Mouse (Mus musculus) liver, embryonic 14.5 days (tissue): Measurements from ENCODE around the gene Lyrm4. TPM values are rescaled to one million over a fixed set of nuclear protein-coding genes. Genes with fewer than 3 reads are reported as not detected.

Experiments
- ATAC-seq: fragments of 200-750 bp; cut with Nextera tagmentation; 2 replicates; pipeline ENCODE4 v1.8.0; 2017; ENCODE audit warnings: moderate number of reproducible peaks, mild to moderate bottlenecking, moderate library complexity; ENCODE audit not compliant: insufficient read depth
- DNase-seq, 3 experiments: peaks; one replicate each; pipeline ENCODE4 v3.0.0-alpha.2; 2012 to 2013; ENCODE audit warnings: low read depth in 3 of 3, low spot score in 3 of 3
- H3K27ac ChIP-seq: fragments of 300-500 bp; sonication (generic); 2 replicates; pipeline ENCODE4 v1.5.1; 2014; ENCODE audit warnings: moderate library complexity, mild to moderate bottlenecking, control low read depth, inconsistent platforms
- H3K27me3 ChIP-seq: fragments of 300-500 bp; sonication (generic); 2 replicates; pipeline ENCODE4 v1.6.1; 2014; ENCODE audit warnings: mild to moderate bottlenecking, low read length, moderate library complexity; ENCODE audit not compliant: control insufficient read depth, insufficient read depth
- H3K36me3 ChIP-seq: fragments of 300-500 bp; sonication (generic); replicated peaks from 2 replicates; pipeline ENCODE4 v1.6.1; 2014; ENCODE audit warnings: low read depth; ENCODE audit not compliant: control insufficient read depth, insufficient read depth
- H3K4me1 ChIP-seq, 2 experiments: fragments of 200-500 bp in 1 of 2; fragments of 300-500 bp in 1 of 2; sonication (generic) in 1 of 2; replicated peaks; 2 replicates each; pipeline ENCODE4 v1.6.1; 2012 to 2014; ENCODE audit warnings: antibody characterized with exemption in 1 of 2, inconsistent platforms in 1 of 2, low read length in 1 of 2; ENCODE audit not compliant: control insufficient read depth in 2 of 2, insufficient read depth in 2 of 2
- H3K4me2 ChIP-seq: fragments of 300-500 bp; sonication (generic); 2 replicates; pipeline ENCODE4 v1.6.1; 2014; ENCODE audit warnings: low read depth, mild to moderate bottlenecking, control low read depth, moderate library complexity
- H3K4me3 ChIP-seq, 2 experiments: fragments of 200-500 bp in 1 of 2; fragments of 300-500 bp in 1 of 2; sonication (generic) in 1 of 2; 2 replicates each; pipeline ENCODE4 v1.5.1; 2012 to 2014; ENCODE audit warnings: low read depth in 2 of 2, low read length in 2 of 2, mild to moderate bottlenecking in 2 of 2, control low read depth in 1 of 2, inconsistent platforms in 1 of 2, moderate library complexity in 1 of 2; ENCODE audit not compliant: insufficient read depth in 1 of 2
- H3K9ac ChIP-seq: fragments of 300-500 bp; sonication (generic); replicated peaks from 2 replicates; pipeline ENCODE4 v1.6.1; 2014; ENCODE audit warnings: mild to moderate bottlenecking, control low read depth, moderate library complexity
- H3K9me3 ChIP-seq: fragments of 300-500 bp; sonication (generic); 2 replicates; pipeline ENCODE4 v1.6.1; 2016; ENCODE audit warnings: low read length, mixed read lengths; ENCODE audit not compliant: control insufficient read depth
- CTCF ChIP-seq: IDR thresholded peaks from 2 replicates; pipeline ENCODE4 v1.5.1; 2016; ENCODE audit warnings: antibody characterized with exemption, low read depth, control low read depth
- EP300 ChIP-seq: IDR thresholded peaks from 2 replicates; pipeline ENCODE4 v1.6.1; 2016; ENCODE audit warnings: antibody characterized with exemption, low read depth
- WGBS: fragments of 180-500 bp; shearing (Covaris S2); extraction: QIAGEN DNeasy Blood & Tissue Kit; methylation state at CpG from one replicate; pipeline ENCODE4 v1.1.7; 2014; ENCODE audit not compliant: insufficient replicate concordance; 5-methylcytosine and 5-hydroxymethylcytosine counted together
- polyA plus RNA-seq, 2 experiments: library from polyadenylated mRNA; depleted of rRNA in 1 of 2; stranded (reverse) in 1 of 2; unstranded in 1 of 2; fragments of >200 nt; fragmentation: Nextera tagmentation in 1 of 2; extraction: Ambion mirVana in 1 of 2; gene quantifications; 2 replicates each; pipeline versions ENCODE4 v1.2.1 to v1.2.3; 2012 to 2014

The Lyrm4 gene
- polyA plus RNA-seq, 2 experiments = 6.8 to 28.8 TPM

DNA sequence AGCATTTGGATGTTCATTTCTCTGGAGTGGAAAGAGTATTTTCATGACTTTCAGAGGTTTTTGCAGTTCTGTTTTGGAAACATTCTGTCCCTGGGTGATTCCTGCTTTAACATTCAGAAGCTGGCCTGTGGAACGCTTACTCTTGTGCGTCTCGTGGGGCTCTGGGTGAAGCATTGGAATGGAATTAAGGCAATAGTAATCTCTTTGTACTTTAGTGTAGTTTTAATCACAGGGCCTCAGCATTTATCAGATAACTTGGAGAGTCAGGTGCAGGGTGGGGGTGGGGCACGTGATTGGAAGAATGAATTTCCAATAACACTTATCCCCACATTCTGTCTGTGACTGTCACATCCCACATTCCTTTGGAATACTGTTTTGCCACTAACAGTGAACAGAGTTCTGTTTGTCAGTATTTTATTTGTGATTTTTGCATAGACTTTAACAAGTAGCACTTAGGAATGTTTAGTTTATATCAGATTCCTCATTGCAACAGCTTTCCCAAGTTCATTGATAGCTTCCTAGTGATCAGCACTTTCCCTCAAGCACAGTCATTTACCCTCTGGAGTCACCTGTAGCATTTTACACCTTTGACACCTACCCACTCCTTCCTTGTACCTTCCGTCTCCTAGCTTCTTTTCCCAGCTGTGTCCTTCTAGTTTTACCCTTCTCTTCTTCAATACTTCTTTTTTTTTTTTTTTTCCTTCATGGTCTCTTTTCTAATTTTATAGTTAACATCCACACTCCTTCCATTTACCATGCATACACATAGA, 23.1 kb upstream of the Lyrm4 start:
- no peaks in the 10 kb centered on the region for H3K27me3 ChIP-seq
- no peaks in the 10 kb centered on the region for H3K9me3 ChIP-seq
- no peak overlapping the region for H3K27ac ChIP-seq
- no peak for ATAC-seq
- no peak overlapping the region for H3K9ac ChIP-seq
- DNase-seq = no peak
- H3K36me3 ChIP-seq = no peaks in the 10 kb centered on the region
- no peak overlapping the region for H3K4me2 ChIP-seq
- H3K4me1 ChIP-seq = no peaks in the 10 kb centered on the region; a peak in 1 of 4 replicates
- WGBS = 71% methylated on average over 5 of the region's 5 CpGs
- no peak for TF ChIP-seq EP300
- no peak for TF ChIP-seq CTCF
- no peak overlapping the region for H3K4me3 ChIP-seq

- H3K4me2 ChIP-seq = no peak overlapping the region
- H3K4me1 ChIP-seq = no peaks in the 10 kb centered on the region; a peak in 1 of 4 replicates
- TF ChIP-seq EP300 (no peak), CTCF (no peak)
- H3K4me3 ChIP-seq = no peak overlapping the region
- no peak overlapping the region for H3K9ac ChIP-seq
- no peaks in the 10 kb centered on the region for H3K27me3 ChIP-seq
- DNase-seq (no peak), ATAC-seq (no peak)
- no peak overlapping the region for H3K27ac ChIP-seq
- H3K9me3 ChIP-seq = no peaks in the 10 kb centered on the region
- 82% methylated on average over 5 of the region's 5 CpGs for WGBS
- H3K36me3 ChIP-seq = no peaks in the 10 kb centered on the region
Measured at GRCm38 (mm10) chr13:36139703-36140102, 22.4 kb upstream of the Lyrm4 start.

DNA sequence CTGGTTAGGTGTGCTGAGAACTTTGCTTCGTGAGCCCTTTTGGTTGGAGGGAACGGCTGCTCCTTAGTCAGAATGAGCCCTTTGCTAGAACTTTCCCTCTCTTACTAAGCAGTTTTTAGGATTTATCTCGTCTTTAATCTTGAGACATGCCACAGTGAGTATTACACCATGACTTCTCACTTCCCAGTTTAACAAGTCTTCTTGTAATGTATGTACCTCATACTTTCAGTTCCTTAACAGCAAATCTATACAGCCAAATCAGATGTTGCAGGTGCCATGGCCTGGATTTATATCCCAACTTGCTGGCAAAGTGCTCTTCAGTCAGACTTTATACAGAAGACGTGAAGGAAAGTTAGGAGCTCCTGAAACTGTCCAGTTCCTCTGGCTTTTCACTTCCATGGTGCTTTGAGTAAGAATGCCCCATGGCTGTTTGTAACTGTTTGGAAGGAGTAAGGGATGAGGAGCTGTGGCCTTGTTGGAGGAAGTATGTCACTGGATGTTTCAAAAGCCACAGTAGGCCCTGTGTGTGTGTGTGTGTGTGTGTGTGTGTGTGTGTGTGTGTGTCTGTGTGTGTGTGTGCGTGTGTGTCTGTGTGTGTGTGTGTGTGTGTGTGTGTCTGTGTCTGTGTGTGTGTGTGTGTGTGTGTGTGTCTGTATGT, 14.8 kb upstream of the Lyrm4 start:
- 53% methylated on average over 5 of the region's 5 CpGs for WGBS
- no peak overlapping the region for H3K27ac ChIP-seq

GRCm38 (mm10) chr13:36131401-36131800, 14.1 kb upstream of the Lyrm4 start:
- H3K4me1 ChIP-seq = no peaks in the 10 kb centered on the region
- no peak overlapping the region for H3K9ac ChIP-seq
- TF ChIP-seq EP300 (no peak), CTCF (no peak)
- no peaks in the 10 kb centered on the region for H3K9me3 ChIP-seq
- no peak for DNase-seq
- 86% methylated on average over 5 of the region's 5 CpGs for WGBS
- ATAC-seq = no peak
- no peak overlapping the region for H3K27ac ChIP-seq
- H3K4me2 ChIP-seq = no peak overlapping the region
- no peaks in the 10 kb centered on the region for H3K27me3 ChIP-seq
- no peaks in the 10 kb centered on the region for H3K36me3 ChIP-seq
- no peak overlapping the region for H3K4me3 ChIP-seq

More for the DNA sequence above, 14.8 kb upstream of the Lyrm4 start:
- DNase-seq = no peak
- Histone ChIP-seq H3K4me3 (no peak overlapping the region), H3K9ac (no peak overlapping the region), H3K4me2 (no peak overlapping the region), H3K36me3 (no peaks in the 10 kb centered on the region), H3K27me3 (no peaks in the 10 kb centered on the region), H3K9me3 (no peaks in the 10 kb centered on the region), H3K4me1 (no peaks in the 10 kb centered on the region)
- no peak for ATAC-seq
- TF ChIP-seq CTCF (no peak), EP300 (no peak)

DNA sequence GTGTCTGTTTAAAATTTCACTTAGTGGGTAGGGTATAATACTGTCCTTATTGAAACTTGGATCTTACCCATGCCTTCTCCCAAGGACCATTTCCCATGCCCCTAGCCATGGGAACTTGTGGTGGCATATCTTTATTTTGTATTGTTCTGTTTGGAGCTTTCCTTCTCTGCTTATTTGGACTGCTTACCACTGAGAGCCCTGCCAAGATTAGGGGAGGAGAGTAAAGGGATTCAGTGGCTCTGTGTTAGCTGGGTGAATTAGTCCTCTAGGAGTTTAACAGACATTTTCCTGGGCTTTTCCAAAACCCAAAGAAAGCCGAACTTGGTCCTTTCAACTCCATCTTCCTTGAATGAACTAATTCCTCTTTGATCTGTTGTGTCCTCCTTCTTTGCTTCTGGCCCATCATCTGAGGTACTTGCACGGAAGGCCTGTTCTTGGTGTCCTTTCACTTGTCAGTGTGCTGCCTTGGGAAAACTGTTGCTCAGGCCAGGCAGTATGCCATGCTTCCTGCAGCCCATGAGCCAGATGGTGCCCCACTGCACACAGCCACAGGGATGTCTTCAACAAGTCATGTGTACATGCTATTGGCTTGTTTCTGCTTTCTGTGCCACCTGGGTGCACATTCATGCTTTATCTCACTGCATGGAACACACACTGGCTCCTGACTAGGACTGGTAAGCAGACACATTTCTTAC, 12.2 kb upstream of the Lyrm4 start:
- Histone ChIP-seq H3K27ac (no peak overlapping the region), H3K9me3 (no peaks in the 10 kb centered on the region), H3K4me2 (no peak overlapping the region), H3K9ac (no peak overlapping the region), H3K36me3 (no peaks in the 10 kb centered on the region), H3K4me1 (no peaks in the 10 kb centered on the region), H3K4me3 (no peak overlapping the region), H3K27me3 (no peaks in the 10 kb centered on the region)
- DNase-seq (no peak), ATAC-seq (no peak)
- no peak for TF ChIP-seq EP300
- WGBS = 67% methylated on average over 2 of the region's 2 CpGs
